Mouse (Mus musculus) brain, embryonic 14.5 days (tissue): ENCODE data around the gene Gm5447.

Experiments used
- CTCF ChIP-seq: fragments of 200-500 bp; IDR thresholded peaks from 2 replicates; pipeline ENCODE4 v1.5.1; 2012; ENCODE audit warnings: inconsistent platforms, mild to moderate bottlenecking, moderate library complexity, borderline replicate concordance; ENCODE audit not compliant: insufficient read depth, insufficient read length; ENCODE audit errors: extremely low read depth
- POLR2A ChIP-seq: fragments of 200-500 bp; IDR thresholded peaks from 2 replicates; pipeline ENCODE4 v1.6.1; 2012; ENCODE audit warnings: mild to moderate bottlenecking, inconsistent platforms, borderline replicate concordance; ENCODE audit not compliant: poor library complexity, insufficient read depth, insufficient read length, severe bottlenecking; ENCODE audit errors: extremely low read depth

DNA sequence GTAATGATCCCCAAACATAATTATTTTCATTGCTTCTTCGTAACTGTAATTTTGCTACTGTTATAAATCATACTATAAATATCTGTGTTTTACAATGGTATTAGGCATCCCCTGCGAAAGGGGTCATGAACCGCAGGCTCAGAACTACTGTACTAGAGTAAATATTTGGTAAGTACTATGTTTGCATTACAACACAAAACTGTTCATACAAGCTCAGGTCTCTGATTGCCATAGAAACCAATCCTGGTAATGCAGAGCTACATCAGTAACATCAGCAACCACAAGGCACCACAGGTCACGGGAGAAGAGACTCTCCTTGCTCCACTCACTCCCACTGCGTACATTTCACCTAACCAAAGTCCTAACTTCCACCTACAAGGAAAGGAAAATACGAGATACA, 49.7 kb upstream of the Gm5447 start:
- TF ChIP-seq CTCF (no peak), POLR2A (no peak)
